Mouse (Mus musculus): ENCODE results near the gene Ahdc1. TPM values are rescaled to one million over a fixed set of nuclear protein-coding genes. Genes with fewer than 3 reads are reported as not detected.
A peak's percentile ranks its signal among the peaks of the same experiment; 100 is the strongest.

Ahdc1 gene
- polyA plus RNA-seq, 1 experiment from 2014 or later: 6.9 TPM

DNA sequence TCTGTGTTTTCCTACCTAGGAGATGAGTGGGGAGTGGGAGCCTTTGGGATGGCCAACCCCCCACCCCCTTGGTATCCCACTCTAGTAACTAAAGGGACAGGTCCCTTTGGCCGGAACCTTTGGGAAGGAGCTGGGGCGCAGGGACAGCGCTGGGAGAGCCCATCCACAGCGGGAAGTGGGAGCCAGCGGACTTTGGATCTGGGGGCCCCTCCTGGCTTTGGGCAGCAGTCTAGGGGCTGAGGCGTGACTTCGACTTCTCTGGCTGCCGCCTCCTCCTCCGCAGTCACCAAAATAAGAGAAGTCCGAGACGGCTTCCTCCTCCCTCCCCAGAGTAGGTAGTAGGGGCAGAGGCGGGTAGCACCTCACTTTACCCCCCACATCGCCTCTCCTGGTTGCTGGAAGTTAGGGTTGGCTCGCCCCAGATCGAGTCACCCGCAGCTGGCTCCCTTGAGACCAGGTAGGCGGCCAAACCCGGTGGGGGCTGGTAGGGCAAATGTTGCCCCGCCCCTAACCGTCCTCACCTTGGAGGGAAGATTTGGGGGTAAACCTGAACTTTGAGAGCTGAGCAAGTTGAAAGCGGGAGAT is 37.2 kb upstream of the Ahdc1 start, which contains the start of gene Fgr:
Gene Fgr, plus strand, starts transcription at position 282 of the 585 bp plus-strand sequence.
- Histone ChIP-seq H3K9me3 (no peaks in the 10 kb centered on the region), H3K27me3 (replicated peaks) (peaks cover 52% of the 10 kb centered on the region), H3K4me2 (peak within 1 kb of the TSS; percentile 59), H3K9ac (peak within 1 kb of the TSS; percentile 58; the same call in 1 of the 2 replicates), H3K36me3 (no peaks in the 10 kb centered on the region), H3K4me1 (peaks cover 36% of the 10 kb centered on the region), H3K27ac (replicated peaks) (no peak within 1 kb of the TSS), H3K4me3 (peak within 1 kb of the TSS; percentile 29)
- no peak for ATAC-seq (ENCODE audit: extremely low read depth, insufficient number of reproducible peaks, low FRiP score, low TSS enrichment)
- 9% methylated on average over 21 of the region's 21 CpGs for WGBS

- H3K27me3 ChIP-seq (replicated peaks): peaks cover 52% of the 10 kb centered on the region
- ATAC-seq (ENCODE audit: extremely low read depth, insufficient number of reproducible peaks, low FRiP score, low TSS enrichment): no peak
- H3K36me3 ChIP-seq: no peaks in the 10 kb centered on the region
- peak overlapping the region; percentile 29 for H3K4me3 ChIP-seq
- 0 out of 2 replicates have a peak overlapping the region, but pooled peaks have one; percentile 36 for H3K27ac ChIP-seq (replicated peaks)
- peaks cover 36% of the 10 kb centered on the region for H3K4me1 ChIP-seq
- H3K4me2 ChIP-seq: peak overlapping the region; percentile 59
- H3K9ac ChIP-seq: peak overlapping the region; percentile 58; the same call in 1 of the 2 replicates
- 3% methylated on average over 15 of the region's 15 CpGs for WGBS
- H3K9me3 ChIP-seq: no peaks in the 10 kb centered on the region
Observed at GRCm38 (mm10) chr4:132974904-132975303, 36.2 kb upstream of the Ahdc1 start.

- Histone ChIP-seq H3K4me2 (no peak overlapping the region), H3K27ac (replicated peaks) (no peak overlapping the region), H3K4me3 (no peak overlapping the region), H3K36me3 (no peaks in the 10 kb centered on the region), H3K27me3 (replicated peaks) (peaks cover 52% of the 10 kb centered on the region), H3K9me3 (no peaks in the 10 kb centered on the region), H3K4me1 (peaks cover 36% of the 10 kb centered on the region), H3K9ac (no peak overlapping the region)
- 73% methylated on average over 3 of the region's 3 CpGs for WGBS
- no peak for ATAC-seq (ENCODE audit: extremely low read depth, insufficient number of reproducible peaks, low FRiP score, low TSS enrichment)
Observed at GRCm38 (mm10) chr4:132975791-132976190, 35.3 kb upstream of the Ahdc1 start.

GRCm38 (mm10) chr4:132976729-132977128 is 34.3 kb upstream of the Ahdc1 start:
- H3K36me3 ChIP-seq: no peaks in the 10 kb centered on the region
- peaks cover 52% of the 10 kb centered on the region for H3K27me3 ChIP-seq (replicated peaks)
- 64% methylated on average over 6 of the region's 6 CpGs for WGBS
- peaks cover 36% of the 10 kb centered on the region for H3K4me1 ChIP-seq
- H3K9ac ChIP-seq: no peak overlapping the region
- ATAC-seq (ENCODE audit: extremely low read depth, insufficient number of reproducible peaks, low FRiP score, low TSS enrichment): no peak
- no peak overlapping the region for H3K27ac ChIP-seq (replicated peaks)
- H3K4me3 ChIP-seq: no peak overlapping the region
- H3K9me3 ChIP-seq: no peaks in the 10 kb centered on the region
- no peak overlapping the region for H3K4me2 ChIP-seq

GRCm38 (mm10) chr4:132977597-132977996 is 33.5 kb upstream of the Ahdc1 start:
- H3K36me3 ChIP-seq: no peaks in the 10 kb centered on the region
- no peak for ATAC-seq (ENCODE audit: extremely low read depth, insufficient number of reproducible peaks, low FRiP score, low TSS enrichment)
- no peak overlapping the region for H3K9ac ChIP-seq
- WGBS: 44% methylated on average over 5 of the region's 5 CpGs
- H3K9me3 ChIP-seq: no peaks in the 10 kb centered on the region
- no peak overlapping the region for H3K4me2 ChIP-seq
- H3K4me3 ChIP-seq: no peak overlapping the region
- H3K27me3 ChIP-seq (replicated peaks): peaks cover 50% of the 10 kb centered on the region
- peaks cover 33% of the 10 kb centered on the region for H3K4me1 ChIP-seq
- H3K27ac ChIP-seq (replicated peaks): no peak overlapping the region

GRCm38 (mm10) chr4:132979186-132979585 is 31.9 kb upstream of the Ahdc1 start:
- Histone ChIP-seq H3K9me3 (no peaks in the 10 kb centered on the region), H3K36me3 (no peaks in the 10 kb centered on the region), H3K27me3 (replicated peaks) (peaks cover 35% of the 10 kb centered on the region), H3K4me2 (no peak overlapping the region), H3K4me3 (no peak overlapping the region), H3K9ac (no peak overlapping the region), H3K27ac (replicated peaks) (no peak overlapping the region), H3K4me1 (peaks cover 33% of the 10 kb centered on the region)
- no peak for ATAC-seq (ENCODE audit: extremely low read depth, insufficient number of reproducible peaks, low FRiP score, low TSS enrichment)
- 65% methylated on average over 2 of the region's 2 CpGs for whole genome bisulfite sequencing

- Histone ChIP-seq H3K4me1 (peaks cover 34% of the 10 kb centered on the region), H3K27ac (replicated peaks) (no peak overlapping the region), H3K4me3 (no peak overlapping the region), H3K27me3 (replicated peaks) (peaks cover 11% of the 10 kb centered on the region), H3K9me3 (no peaks in the 10 kb centered on the region), H3K9ac (no peak overlapping the region), H3K36me3 (no peaks in the 10 kb centered on the region), H3K4me2 (no peak overlapping the region)
- ATAC-seq (ENCODE audit: extremely low read depth, insufficient number of reproducible peaks, low FRiP score, low TSS enrichment): no peak
- 61% methylated on average over 6 of the region's 6 CpGs for WGBS
Observed at GRCm38 (mm10) chr4:132981621-132982020, 29.4 kb upstream of the Ahdc1 start.

GRCm38 (mm10) chr4:132982999-132983398 is 28.1 kb upstream of the Ahdc1 start:
- peak overlapping the region; percentile 80 for H3K27ac ChIP-seq (replicated peaks)
- no peak; the same call in 1 of the 2 replicates for ATAC-seq (ENCODE audit: extremely low read depth, insufficient number of reproducible peaks, low FRiP score, low TSS enrichment)

DNA sequence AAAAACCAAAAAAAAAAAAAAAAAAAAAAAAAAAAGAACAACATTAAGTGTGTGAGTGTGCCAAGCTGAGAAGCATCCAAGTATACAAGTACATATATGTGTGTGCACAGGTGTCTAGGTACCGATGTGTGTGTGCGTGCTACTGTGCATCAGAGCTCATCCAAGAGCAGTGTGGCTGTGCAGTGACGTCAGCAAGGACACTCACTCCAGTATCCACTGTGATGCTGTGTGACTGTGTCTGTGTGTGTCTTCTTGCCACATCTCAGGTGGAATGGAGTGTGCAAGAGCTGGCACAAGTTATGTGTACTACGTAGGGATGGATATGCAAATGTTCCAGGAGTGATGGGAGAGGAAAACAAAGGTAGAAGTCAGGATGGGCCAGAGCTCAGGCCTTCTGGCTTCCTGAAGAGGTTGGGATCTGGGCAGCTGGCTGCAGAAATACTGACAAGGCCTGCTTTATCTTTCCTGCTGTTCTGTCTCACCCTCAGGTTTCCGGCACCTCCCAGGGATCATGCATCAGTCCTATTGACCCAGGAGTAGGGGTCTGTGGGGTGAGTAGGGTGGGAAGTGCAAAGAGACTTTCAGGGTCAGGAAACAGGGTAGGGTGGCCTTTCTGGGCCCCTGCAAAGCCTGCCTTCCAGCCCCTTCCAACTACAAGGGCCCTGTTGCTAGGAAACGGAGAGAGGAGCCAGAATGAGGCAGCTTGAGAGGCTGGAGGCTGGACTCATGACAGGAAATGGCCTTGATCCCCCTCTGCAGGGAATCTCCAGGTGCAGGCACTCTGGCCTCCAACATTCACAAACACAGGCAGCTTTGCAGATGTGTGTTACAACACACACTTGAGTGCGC is 27.2 kb upstream of the Ahdc1 start:
- no peak for ATAC-seq (ENCODE audit: extremely low read depth, insufficient number of reproducible peaks, low FRiP score, low TSS enrichment)
- Histone ChIP-seq H3K9ac (peak overlapping the region; percentile 54), H3K4me3 (no peak overlapping the region), H3K4me2 (no peak overlapping the region), H3K4me1 (peaks cover 43% of the 10 kb centered on the region), H3K36me3 (no peaks in the 10 kb centered on the region), H3K27ac (replicated peaks) (peak overlapping the region; percentile 80), H3K27me3 (replicated peaks) (no peaks in the 10 kb centered on the region), H3K9me3 (no peaks in the 10 kb centered on the region)
- 41% methylated on average over 6 of the region's 7 CpGs for WGBS

More at GRCm38 (mm10) chr4:132982999-132983398, 28.1 kb upstream of the Ahdc1 start:
- Histone ChIP-seq H3K4me2 (no peak overlapping the region), H3K4me1 (peaks cover 43% of the 10 kb centered on the region), H3K36me3 (no peaks in the 10 kb centered on the region), H3K9ac (no peak overlapping the region), H3K4me3 (no peak overlapping the region), H3K9me3 (no peaks in the 10 kb centered on the region), H3K27me3 (replicated peaks) (no peaks in the 10 kb centered on the region)
- 50% methylated on average over 6 of the region's 6 CpGs for WGBS

DNA sequence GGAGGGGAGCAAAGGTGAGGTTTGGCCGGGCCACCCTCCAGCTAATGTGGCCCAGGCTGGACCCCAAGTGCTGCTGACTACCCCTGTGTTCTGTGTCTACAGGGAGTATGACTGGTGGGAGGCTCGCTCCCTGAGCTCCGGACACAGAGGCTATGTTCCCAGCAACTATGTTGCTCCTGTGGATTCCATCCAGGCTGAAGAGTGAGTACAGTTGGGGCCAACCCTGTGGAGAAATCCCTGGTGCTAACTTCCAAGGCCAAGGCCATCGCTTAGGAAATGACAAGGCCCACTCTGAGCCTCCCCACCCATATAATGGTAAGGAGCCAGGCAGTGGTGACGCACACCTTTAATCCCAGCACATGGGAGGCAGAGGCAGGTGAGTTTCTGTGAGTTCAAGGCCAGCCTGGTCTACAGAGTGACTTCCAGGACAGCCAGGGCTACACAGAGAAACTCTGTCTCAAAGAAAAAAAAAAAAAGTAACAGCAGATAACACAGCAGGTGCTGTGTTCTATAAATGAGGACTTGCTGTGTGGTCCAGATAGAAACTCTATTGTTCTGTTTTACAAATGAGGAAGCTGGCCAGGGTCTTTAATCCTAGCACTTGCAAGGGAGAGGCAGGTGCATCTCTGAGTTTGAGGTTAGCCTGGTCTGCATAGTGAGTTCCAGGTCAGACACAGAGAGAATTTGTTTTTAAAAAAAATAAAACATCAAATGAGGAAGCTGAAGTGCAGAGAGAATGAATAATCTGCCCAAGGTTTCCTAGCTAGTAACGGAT is 22.3 kb upstream of the Ahdc1 start:
- peaks cover 31% of the 10 kb centered on the region for H3K4me1 ChIP-seq
- no peak overlapping the region for H3K4me3 ChIP-seq
- ATAC-seq (ENCODE audit: extremely low read depth, insufficient number of reproducible peaks, low FRiP score, low TSS enrichment): no peak
- H3K9ac ChIP-seq: no peak overlapping the region
- peaks cover 3% of the 10 kb centered on the region; the same call in 1 of the 2 replicates for H3K9me3 ChIP-seq
- no peaks in the 10 kb centered on the region for H3K36me3 ChIP-seq
- H3K27ac ChIP-seq (replicated peaks): no peak overlapping the region
- WGBS: 80% methylated on average over 6 of the region's 6 CpGs
- H3K4me2 ChIP-seq: no peak overlapping the region
- H3K27me3 ChIP-seq (replicated peaks): no peaks in the 10 kb centered on the region

- Histone ChIP-seq H3K9me3 (peaks cover 3% of the 10 kb centered on the region; the same call in 1 of the 2 replicates), H3K4me2 (no peak overlapping the region), H3K27me3 (replicated peaks) (no peaks in the 10 kb centered on the region), H3K9ac (no peak overlapping the region), H3K4me1 (no peaks in the 10 kb centered on the region; the same call in 1 of the 2 replicates), H3K27ac (replicated peaks) (no peak overlapping the region), H3K36me3 (no peaks in the 10 kb centered on the region), H3K4me3 (no peak overlapping the region)
- WGBS: 56% methylated on average over 4 of the region's 4 CpGs
- ATAC-seq (ENCODE audit: extremely low read depth, insufficient number of reproducible peaks, low FRiP score, low TSS enrichment): no peak
Observed at GRCm38 (mm10) chr4:132993553-132993952, 17.5 kb upstream of the Ahdc1 start.
